Mouse (Mus musculus) bone marrow, adult 2 months (tissue): ENCODE data around the gene Auts2.

ENCODE experiments used
- CTCF ChIP-seq: fragments of 200-500 bp; IDR thresholded peaks from 2 replicates; pipeline ENCODE4 v1.5.1; 2011; ENCODE audit warnings: low read length, control low read depth; ENCODE audit not compliant: control insufficient read depth, insufficient read depth
- POLR2A ChIP-seq: fragments of 200-500 bp; IDR thresholded peaks from 2 replicates; pipeline ENCODE4 v1.6.1; 2011; ENCODE audit warnings: low read depth, mild to moderate bottlenecking, control low read depth, low read length, borderline replicate concordance; ENCODE audit not compliant: control insufficient read depth

GRCm38 (mm10) chr5:132060116-132060515 lies 483.0 kb downstream of the Auts2 start:
- no peak for TF ChIP-seq POLR2A
- TF ChIP-seq CTCF = peak; percentile 5; the same call in 1 of the 2 replicates
